Mouse (Mus musculus): ENCODE results near the gene C130079G13Rik. TPM values are rescaled to one million over a fixed set of nuclear protein-coding genes. Genes with fewer than 3 reads are reported as not detected.

The C130079G13Rik gene
- polyA plus RNA-seq, 1 experiment from 2014 or later = not detected

- H3K27me3 ChIP-seq (ENCODE audit: insufficient read depth, low read length) = no peaks in the 10 kb centered on the region
- H3K4me3 ChIP-seq (replicated peaks; ENCODE audit: low read depth, low read length) = no peak overlapping the region
- no peaks in the 10 kb centered on the region for H3K36me3 ChIP-seq (ENCODE audit: insufficient read depth, low read length)
- no peak overlapping the region for H3K9ac ChIP-seq (ENCODE audit: low read depth, low read length)
- no peak overlapping the region for H3K4me2 ChIP-seq (ENCODE audit: low read length)
- TF ChIP-seq CTCF (IDR thresholded peaks at IDR 0.05; ENCODE audit: low read depth) = no peak
- 90% methylated on average over 5 of the region's 5 CpGs for WGBS
- H3K27ac ChIP-seq = no peak overlapping the region
- DNase-seq (ENCODE audit: low spot score) (no peak), ATAC-seq (replicated peaks; ENCODE audit: low FRiP score, low read depth) (no peak)
- no peaks in the 10 kb centered on the region for H3K4me1 ChIP-seq (replicated peaks; ENCODE audit: insufficient read depth, low read length)
- no peaks in the 10 kb centered on the region for H3K9me3 ChIP-seq (replicated peaks; ENCODE audit: low read length)
Observed at GRCm38 (mm10) chr3:59970891-59971290, 45.9 kb downstream of the C130079G13Rik start.

- H3K27ac ChIP-seq = no peak overlapping the region
- no peaks in the 10 kb centered on the region for H3K4me1 ChIP-seq (replicated peaks; ENCODE audit: insufficient read depth, low read length)
- no peak overlapping the region for H3K4me2 ChIP-seq (ENCODE audit: low read length)
- ATAC-seq (replicated peaks; ENCODE audit: low FRiP score, low read depth) (no peak), DNase-seq (ENCODE audit: low spot score) (no peak)
- no peaks in the 10 kb centered on the region for H3K9me3 ChIP-seq (replicated peaks; ENCODE audit: low read length)
- no peak for TF ChIP-seq CTCF (IDR thresholded peaks at IDR 0.05; ENCODE audit: low read depth)
- no peak overlapping the region for H3K9ac ChIP-seq (ENCODE audit: low read depth, low read length)
- no peaks in the 10 kb centered on the region for H3K36me3 ChIP-seq (ENCODE audit: insufficient read depth, low read length)
- H3K4me3 ChIP-seq (replicated peaks; ENCODE audit: low read depth, low read length) = no peak overlapping the region
- no peaks in the 10 kb centered on the region for H3K27me3 ChIP-seq (ENCODE audit: insufficient read depth, low read length)
Observed at GRCm38 (mm10) chr3:59974591-59974990, 49.6 kb downstream of the C130079G13Rik start.

Other genes with a start within 250 kb of the C130079G13Rik start
- gene Gm5538, start 195.4 kb upstream of the C130079G13Rik start, polyA plus RNA-seq (2015; fragmentation: Nextera tagmentation; extraction: Ambion mirVana) = not detected in 2 replicates
- not detected in 2 replicates for gene Gm8298, start 64.2 kb upstream of the C130079G13Rik start, polyA plus RNA-seq (2015; fragmentation: Nextera tagmentation; extraction: Ambion mirVana)
- gene Aadacl2, start 81.5 kb downstream of the C130079G13Rik start, polyA plus RNA-seq (2015; fragmentation: Nextera tagmentation; extraction: Ambion mirVana) = not detected in 2 replicates
- 49.6 and 52.8 TPM in 2 replicates for gene Aadac, start 100.5 kb downstream of the C130079G13Rik start, polyA plus RNA-seq (2015; fragmentation: Nextera tagmentation; extraction: Ambion mirVana)
- gene Sucnr1, start 156.7 kb downstream of the C130079G13Rik start, polyA plus RNA-seq (2015; fragmentation: Nextera tagmentation; extraction: Ambion mirVana) = 17.6 and 18.8 TPM in 2 replicates